22 mouse cellular contexts compared by ENCODE assay signal in the genomic region with DNA sequence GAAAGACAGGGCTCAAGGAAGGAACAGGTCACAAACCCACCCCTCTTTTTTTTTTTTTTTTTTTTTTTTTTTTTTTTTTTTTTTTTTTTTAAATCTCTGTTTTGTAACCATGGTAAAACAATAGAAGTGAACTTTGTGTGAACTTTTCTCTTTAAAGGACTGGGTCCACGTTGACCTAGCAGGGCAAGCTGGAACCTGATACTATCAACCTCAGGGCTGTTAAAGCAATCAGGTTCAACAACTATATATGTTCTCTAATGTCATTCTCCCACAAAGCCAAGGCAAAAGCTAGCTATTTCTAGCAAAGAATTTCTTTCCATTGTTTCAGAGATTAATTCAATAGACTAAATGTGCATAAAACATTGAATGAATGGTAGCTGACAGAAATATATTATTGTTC.
DNase-seq lines count a peak whose midpoint lies in the region; ATAC-seq and TF ChIP-seq lines count a peak whose summit lies in the region.
"Had no signal": no experiment of that assay in that cellular context is flagged by ENCODE, and none has a peak within 500 bp of the region (broad histone marks: within the 10 kb centered on the region; RNA-seq: fewer than 3 reads in every experiment).

No protein-coding gene starts in this region.

- DNase-seq in heart, adult 8-10 months (ENCODE audit: low spot score), result peak; percentile 17
- no peak for DNase-seq in heart, postnatal 25 days (ENCODE audit: low spot score)
- peak; percentile 40 for DNase-seq in limb, embryonic 11.5 days (ENCODE audit: low spot score)
- DNase-seq in limb, embryonic 10.5 days (ENCODE audit: low spot score), result no peak
- DNase-seq in embryonic facial prominence, embryonic 11.5 days (ENCODE audit: low spot score), result peak; percentile 64
- peak; percentile 30 for DNase-seq in limb, embryonic 14.5 days (ENCODE audit: low spot score)
- DNase-seq in stomach, postnatal 0 days (ENCODE audit: low spot score), result no peak
- DNase-seq: adrenal gland, postnatal 25 days; cerebellum, adult 11 months; cerebellum, postnatal 10 days; kidney, adult 18-20 months; lung, adult 18-20 months; lung, postnatal 14 days; midbrain, embryonic 14.5 days; right cerebral cortex, postnatal 14 days; thymus, postnatal 14 days had no signal

- H3K4me2 ChIP-seq in limb, embryonic 11.5 days (ENCODE audit: low read depth, severe bottlenecking), result no peak overlapping the region
- no peak overlapping the region for H3K4me2 ChIP-seq in embryonic facial prominence, embryonic 11.5 days (ENCODE audit: low read depth, low read length)
- no peak overlapping the region for H3K4me2 ChIP-seq in limb, embryonic 14.5 days (replicated peaks; ENCODE audit: low read depth, low read length, severe bottlenecking)
- no peak overlapping the region for H3K4me2 ChIP-seq in stomach, postnatal 0 days (replicated peaks; ENCODE audit: low read depth)
- no peak overlapping the region for H3K4me2 ChIP-seq in forebrain, embryonic 16.5 days (ENCODE audit: low read length)
- H3K4me2 ChIP-seq: embryonic facial prominence, embryonic 12.5 days; hindbrain, embryonic 13.5 days; liver, embryonic 11.5 days had no signal

- no peak for TF ChIP-seq EP300 in stomach, postnatal 0 days (optimal IDR thresholded peaks at IDR 0.05)

- peaks cover 2% of the 10 kb centered on the region; the same call in 1 of the 2 replicates for H3K4me1 ChIP-seq in limb, embryonic 11.5 days (ENCODE audit: control insufficient read depth, insufficient read depth, low read length)
- peaks cover 10% of the 10 kb centered on the region for H3K4me1 ChIP-seq in limb, embryonic 10.5 days
- no peaks in the 10 kb centered on the region for H3K4me1 ChIP-seq in embryonic facial prominence, embryonic 11.5 days (ENCODE audit: control insufficient read depth, insufficient read depth, low read length)
- H3K4me1 ChIP-seq in limb, embryonic 14.5 days (ENCODE audit: control insufficient read depth, insufficient read depth, low read length), result no peaks in the 10 kb centered on the region
- no peaks in the 10 kb centered on the region for H3K4me1 ChIP-seq in stomach, postnatal 0 days (replicated peaks; ENCODE audit: control insufficient read depth, insufficient read depth)
- H3K4me1 ChIP-seq in forebrain, embryonic 16.5 days (replicated peaks; ENCODE audit: control insufficient read depth, insufficient read depth, low read length), result no peaks in the 10 kb centered on the region
- H3K4me1 ChIP-seq: hindbrain, embryonic 13.5 days had no signal

- intact Hi-C loops in heart, postnatal 25 days (cut with DNase I), result loop anchor here (10.0 kb wide), 1 partner anchor 130 kb away; a partner anchor contains a TSS

- no peak overlapping the region for H3K27ac ChIP-seq in limb, embryonic 11.5 days (replicated peaks; ENCODE audit: low read depth, low read length)
- H3K27ac ChIP-seq in limb, embryonic 10.5 days, result no peak overlapping the region
- H3K27ac ChIP-seq in embryonic facial prominence, embryonic 11.5 days (replicated peaks; ENCODE audit: low read depth, low read length), result no peak overlapping the region
- H3K27ac ChIP-seq in limb, embryonic 14.5 days (replicated peaks; ENCODE audit: low read depth, low read length), result no peak overlapping the region
- H3K27ac ChIP-seq in stomach, postnatal 0 days (replicated peaks), result no peak overlapping the region
- no peak overlapping the region for H3K27ac ChIP-seq in forebrain, embryonic 16.5 days (ENCODE audit: low read length)
- H3K27ac ChIP-seq: embryonic facial prominence, embryonic 12.5 days; hindbrain, embryonic 13.5 days had no signal

- WGBS in limb, embryonic 11.5 days, result 0% methylated on average over 1 of the region's 1 CpGs
- 0% methylated on average over 1 of the region's 1 CpGs for WGBS in limb, embryonic 10.5 days
- 0% methylated on average over 1 of the region's 1 CpGs for WGBS in embryonic facial prominence, embryonic 11.5 days
- WGBS in limb, embryonic 14.5 days, result 5% methylated on average over 1 of the region's 1 CpGs
- WGBS in stomach, postnatal 0 days, result 12% methylated on average over 1 of the region's 1 CpGs
- WGBS in forebrain, embryonic 16.5 days, result 3% methylated on average over 1 of the region's 1 CpGs

- no peak for TF ChIP-seq POLR2A in limb, embryonic 14.5 days (IDR thresholded peaks at IDR 0.05; ENCODE audit: borderline replicate concordance, extremely low read depth, insufficient read depth, insufficient read length)

- H3K9ac ChIP-seq in limb, embryonic 11.5 days (ENCODE audit: low read length), result no peak overlapping the region
- H3K9ac ChIP-seq in embryonic facial prominence, embryonic 11.5 days (replicated peaks; ENCODE audit: low read length), result no peak overlapping the region
- no peak overlapping the region for H3K9ac ChIP-seq in limb, embryonic 14.5 days (ENCODE audit: low read depth, low read length, severe bottlenecking)
- H3K9ac ChIP-seq in stomach, postnatal 0 days (ENCODE audit: low read length), result no peak overlapping the region
- H3K9ac ChIP-seq in forebrain, embryonic 16.5 days (replicated peaks; ENCODE audit: low read depth, low read length), result no peak overlapping the region
- H3K9ac ChIP-seq: embryonic facial prominence, embryonic 12.5 days; hindbrain, embryonic 13.5 days had no signal

- no peaks in the 10 kb centered on the region for H3K36me3 ChIP-seq in limb, embryonic 11.5 days (ENCODE audit: control insufficient read depth, insufficient read depth, low read length)
- no peaks in the 10 kb centered on the region for H3K36me3 ChIP-seq in limb, embryonic 10.5 days
- H3K36me3 ChIP-seq in embryonic facial prominence, embryonic 11.5 days (replicated peaks; ENCODE audit: control insufficient read depth, insufficient read depth, low read depth, low read length), result no peaks in the 10 kb centered on the region
- H3K36me3 ChIP-seq in limb, embryonic 14.5 days (ENCODE audit: control insufficient read depth, insufficient read depth, low read length), result no peaks in the 10 kb centered on the region
- H3K36me3 ChIP-seq in stomach, postnatal 0 days (ENCODE audit: control insufficient read depth, insufficient read depth, low read length), result no peaks in the 10 kb centered on the region
- no peaks in the 10 kb centered on the region for H3K36me3 ChIP-seq in forebrain, embryonic 16.5 days (ENCODE audit: control insufficient read depth, insufficient read depth)
- H3K36me3 ChIP-seq: embryonic facial prominence, embryonic 12.5 days; hindbrain, embryonic 13.5 days had no signal

- TF ChIP-seq CTCF in stomach, postnatal 0 days (IDR thresholded peaks at IDR 0.05; ENCODE audit: low read depth), result no peak

- no peaks in the 10 kb centered on the region for H3K27me3 ChIP-seq in limb, embryonic 11.5 days (ENCODE audit: control insufficient read depth, insufficient read depth, low read length)
- H3K27me3 ChIP-seq in limb, embryonic 10.5 days (ENCODE audit: low read depth, poor library complexity, severe bottlenecking), result no peaks in the 10 kb centered on the region
- H3K27me3 ChIP-seq in embryonic facial prominence, embryonic 11.5 days (ENCODE audit: control insufficient read depth, insufficient read depth, low read length), result no peaks in the 10 kb centered on the region
- no peaks in the 10 kb centered on the region for H3K27me3 ChIP-seq in limb, embryonic 14.5 days (ENCODE audit: control insufficient read depth, insufficient read depth, low read length)
- H3K27me3 ChIP-seq in stomach, postnatal 0 days (ENCODE audit: control insufficient read depth, insufficient read depth, low read length), result no peaks in the 10 kb centered on the region
- H3K27me3 ChIP-seq in forebrain, embryonic 16.5 days (replicated peaks; ENCODE audit: control insufficient read depth, insufficient read depth, low read length), result no peaks in the 10 kb centered on the region
- H3K27me3 ChIP-seq: CH12.LX; embryonic facial prominence, embryonic 12.5 days; hindbrain, embryonic 13.5 days had no signal

- no peaks in the 10 kb centered on the region for H3K9me3 ChIP-seq in limb, embryonic 11.5 days (ENCODE audit: control insufficient read depth, low read length)
- no peaks in the 10 kb centered on the region for H3K9me3 ChIP-seq in limb, embryonic 10.5 days (replicated peaks)
- no peaks in the 10 kb centered on the region for H3K9me3 ChIP-seq in embryonic facial prominence, embryonic 11.5 days (replicated peaks; ENCODE audit: control insufficient read depth, low read length)
- H3K9me3 ChIP-seq in limb, embryonic 14.5 days (ENCODE audit: control insufficient read depth, low read length), result no peaks in the 10 kb centered on the region
- H3K9me3 ChIP-seq in stomach, postnatal 0 days (ENCODE audit: control insufficient read depth, low read length), result no peaks in the 10 kb centered on the region
- H3K9me3 ChIP-seq in forebrain, embryonic 16.5 days (ENCODE audit: control insufficient read depth, low read length), result no peaks in the 10 kb centered on the region
- H3K9me3 ChIP-seq: embryonic facial prominence, embryonic 12.5 days; hindbrain, embryonic 13.5 days had no signal

- H3K4me3 ChIP-seq in limb, embryonic 11.5 days (ENCODE audit: low read depth, low read length), result no peak overlapping the region
- no peak overlapping the region for H3K4me3 ChIP-seq in limb, embryonic 10.5 days
- no peak overlapping the region for H3K4me3 ChIP-seq in embryonic facial prominence, embryonic 11.5 days (ENCODE audit: low read depth, low read length)
- H3K4me3 ChIP-seq in limb, embryonic 14.5 days (replicated peaks; ENCODE audit: low read length), result no peak overlapping the region
- H3K4me3 ChIP-seq in stomach, postnatal 0 days (ENCODE audit: low read depth, low read length), result no peak overlapping the region
- H3K4me3 ChIP-seq in forebrain, embryonic 16.5 days (replicated peaks; ENCODE audit: low read length), result no peak overlapping the region
- H3K4me3 ChIP-seq: embryonic facial prominence, embryonic 12.5 days; hindbrain, embryonic 13.5 days; myocyte had no signal

- ATAC-seq in limb, embryonic 11.5 days (ENCODE audit: insufficient number of reproducible peaks, low FRiP score, low TSS enrichment, low read depth), result no peak
- ATAC-seq in embryonic facial prominence, embryonic 11.5 days (replicated peaks; ENCODE audit: insufficient number of reproducible peaks, low FRiP score, low TSS enrichment, low read depth), result no peak
- ATAC-seq in limb, embryonic 14.5 days (ENCODE audit: low FRiP score, low read depth), result no peak; the same call in 1 of the 2 replicates
- ATAC-seq in stomach, postnatal 0 days (ENCODE audit: low FRiP score, low TSS enrichment), result no peak
- ATAC-seq in forebrain, embryonic 16.5 days, result no peak

Comparison
In these comparisons a context has a peak if more than half of its experiments do, and no peak if none do; other contexts are left out.
1. DNase-seq: peak in heart, adult 8-10 months (single experiment), limb, embryonic 11.5 days (single experiment), embryonic facial prominence, embryonic 11.5 days (single experiment) and limb, embryonic 14.5 days (single experiment); none in heart, postnatal 25 days (single experiment), limb, embryonic 10.5 days (single experiment) and stomach, postnatal 0 days (single experiment).